Mouse (Mus musculus): ENCODE measurements around the gene Gm20388. TPM values are rescaled to one million over a fixed set of nuclear protein-coding genes. Genes with fewer than 3 reads are reported as not detected.

Gene Gm20388
- polyA plus RNA-seq, 2 experiments: 8.5 TPM; not detected in 1

DNA sequence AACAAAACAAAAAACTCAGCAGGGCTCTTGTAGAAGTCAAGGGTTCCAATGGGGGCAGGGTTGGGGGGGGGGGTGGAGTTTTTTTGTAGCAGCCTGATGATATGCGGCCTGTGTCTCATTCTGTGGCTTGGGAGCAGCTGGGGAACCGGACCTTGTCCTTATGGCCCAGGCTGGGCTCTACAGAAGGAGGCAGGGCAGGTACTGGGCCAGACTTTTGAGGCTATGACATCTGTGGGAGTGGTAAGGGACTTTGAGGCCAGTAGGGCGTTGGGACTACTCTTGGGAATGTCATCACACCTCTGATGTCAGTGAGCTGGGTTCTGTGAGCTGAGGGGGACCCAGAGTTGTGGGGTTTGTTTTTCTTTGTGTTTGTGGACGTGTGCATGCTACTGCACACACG, 584.8 kb downstream of the Gm20388 start:
- TF ChIP-seq CTCF (IDR thresholded peaks at IDR 0.05; ENCODE audit: low read depth) (no peak), EP300 (IDR thresholded peaks at IDR 0.05; ENCODE audit: low read depth) (no peak)
- H3K4me2 ChIP-seq (ENCODE audit: low read depth): peak overlapping the region; percentile 88; the same call in 1 of the 2 replicates
- H3K9ac ChIP-seq (replicated peaks): no peak overlapping the region; the same call in 1 of the 2 replicates
- H3K27me3 ChIP-seq (ENCODE audit: control insufficient read depth, insufficient read depth, low read length): no peaks in the 10 kb centered on the region
- no peak overlapping the region for H3K4me3 ChIP-seq (ENCODE audit: insufficient read depth in 1 of 2, low read depth in 2 of 2, low read length in 2 of 2)
- H3K36me3 ChIP-seq (replicated peaks; ENCODE audit: control insufficient read depth, insufficient read depth, low read depth): 0 out of 2 replicates have a peak, but pooled peaks cover 2% of the 10 kb centered on the region
- peaks cover 76 to 81% of the 10 kb centered on the region in 2 experiments for H3K4me1 ChIP-seq (replicated peaks; ENCODE audit: control insufficient read depth in 2 of 2, insufficient read depth in 2 of 2, low read length in 1 of 2)
- no peak for ATAC-seq (ENCODE audit: insufficient read depth)
- no peak for DNase-seq (ENCODE audit: low read depth in 3 of 3, low spot score in 3 of 3)
- 45% methylated on average over 5 of the region's 5 CpGs for WGBS (ENCODE audit: insufficient replicate concordance)
- H3K9me3 ChIP-seq (ENCODE audit: control insufficient read depth, low read length): no peaks in the 10 kb centered on the region
- H3K27ac ChIP-seq: peak overlapping the region; percentile 65

DNA sequence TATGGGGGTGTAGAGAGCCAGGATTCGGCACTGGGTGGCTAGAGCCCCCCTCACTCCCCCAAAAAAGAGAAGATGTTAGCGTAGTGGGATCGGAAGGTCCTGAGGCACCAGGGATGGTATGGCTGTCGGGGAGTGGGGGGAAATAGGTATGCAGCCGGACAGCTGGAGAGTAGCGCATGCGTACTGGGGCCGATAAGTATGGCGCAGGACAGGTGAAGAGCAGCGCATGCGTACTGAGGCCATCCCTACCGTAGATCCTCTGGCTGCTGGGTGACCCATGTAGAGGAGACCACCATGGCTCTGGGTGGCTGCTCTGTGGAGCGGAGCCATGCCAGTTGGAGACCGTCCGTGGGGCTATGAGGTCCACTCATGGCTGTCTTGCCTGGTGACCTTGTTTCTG, 585.8 kb downstream of the Gm20388 start:
- ATAC-seq (ENCODE audit: insufficient read depth): no peak
- no peak overlapping the region; the same call in 1 of the 2 replicates for H3K9ac ChIP-seq (replicated peaks)

DNA sequence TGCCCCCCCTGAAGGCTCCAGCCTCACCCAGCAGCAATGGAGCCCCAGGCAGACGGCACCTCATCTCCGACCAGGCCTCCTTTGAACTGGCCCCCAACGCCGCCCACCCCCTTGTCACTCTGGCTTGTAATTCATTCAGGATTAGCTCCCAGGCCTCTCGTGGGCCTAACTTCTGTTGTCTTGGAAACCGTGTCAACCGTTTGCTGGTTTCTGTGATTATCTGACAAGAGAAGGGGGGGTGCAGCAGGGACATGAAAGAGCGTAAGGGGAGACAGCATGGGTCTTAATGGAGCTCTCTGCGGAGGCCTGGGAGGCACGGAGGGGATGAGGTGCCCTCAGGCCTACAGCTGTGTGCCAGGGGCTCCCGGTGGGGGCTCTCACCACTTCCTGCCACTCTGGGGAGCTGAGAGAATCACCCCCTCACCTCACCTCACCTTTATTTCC, 586.9 kb downstream of the Gm20388 start:
- peak overlapping the region; percentile 85 for H3K4me2 ChIP-seq (ENCODE audit: low read depth)
- ATAC-seq (ENCODE audit: insufficient read depth) (no peak), DNase-seq (ENCODE audit: low read depth in 3 of 3, low spot score in 3 of 3) (no peak)
- H3K27ac ChIP-seq: peak overlapping the region; percentile 70
- peak overlapping the region; percentile 41 for H3K9ac ChIP-seq (replicated peaks)
- TF ChIP-seq CTCF (IDR thresholded peaks at IDR 0.05; ENCODE audit: low read depth) (no peak), EP300 (IDR thresholded peaks at IDR 0.05; ENCODE audit: low read depth) (no peak)
- H3K4me1 ChIP-seq (replicated peaks; ENCODE audit: control insufficient read depth in 2 of 2, insufficient read depth in 2 of 2, low read length in 1 of 2): peaks cover 63 to 74% of the 10 kb centered on the region in 2 experiments
- no peaks in the 10 kb centered on the region for H3K36me3 ChIP-seq (replicated peaks; ENCODE audit: control insufficient read depth, insufficient read depth, low read depth)
- 10% methylated on average over 11 of the region's 11 CpGs for WGBS (ENCODE audit: insufficient replicate concordance)
- H3K27me3 ChIP-seq (ENCODE audit: control insufficient read depth, insufficient read depth, low read length): no peaks in the 10 kb centered on the region
- H3K9me3 ChIP-seq (ENCODE audit: control insufficient read depth, low read length): no peaks in the 10 kb centered on the region
- peak overlapping the region in 1 of 2 experiments; percentile 54; a peak in 2 of 4 replicates for H3K4me3 ChIP-seq (ENCODE audit: insufficient read depth in 1 of 2, low read depth in 2 of 2, low read length in 2 of 2)

More for the DNA sequence above, 585.8 kb downstream of the Gm20388 start:
- no peak for DNase-seq (ENCODE audit: low read depth in 3 of 3, low spot score in 3 of 3)
- Histone ChIP-seq H3K4me2 (ENCODE audit: low read depth) (peak overlapping the region; percentile 85), H3K9me3 (ENCODE audit: control insufficient read depth, low read length) (no peaks in the 10 kb centered on the region), H3K4me3 (ENCODE audit: insufficient read depth in 1 of 2, low read depth in 2 of 2, low read length in 2 of 2) (no peak overlapping the region), H3K4me1 (replicated peaks; ENCODE audit: control insufficient read depth in 2 of 2, insufficient read depth in 2 of 2, low read length in 1 of 2) (peaks cover 71 to 76% of the 10 kb centered on the region in 2 experiments), H3K36me3 (replicated peaks; ENCODE audit: control insufficient read depth, insufficient read depth, low read depth) (0 out of 2 replicates have a peak, but pooled peaks cover under 1% of the 10 kb centered on the region), H3K27me3 (ENCODE audit: control insufficient read depth, insufficient read depth, low read length) (no peaks in the 10 kb centered on the region), H3K27ac (peak overlapping the region; percentile 70)
- WGBS (ENCODE audit: insufficient replicate concordance): 90% methylated on average over 15 of the region's 15 CpGs
- TF ChIP-seq EP300 (IDR thresholded peaks at IDR 0.05; ENCODE audit: low read depth) (no peak), CTCF (IDR thresholded peaks at IDR 0.05; ENCODE audit: low read depth) (no peak)

DNA sequence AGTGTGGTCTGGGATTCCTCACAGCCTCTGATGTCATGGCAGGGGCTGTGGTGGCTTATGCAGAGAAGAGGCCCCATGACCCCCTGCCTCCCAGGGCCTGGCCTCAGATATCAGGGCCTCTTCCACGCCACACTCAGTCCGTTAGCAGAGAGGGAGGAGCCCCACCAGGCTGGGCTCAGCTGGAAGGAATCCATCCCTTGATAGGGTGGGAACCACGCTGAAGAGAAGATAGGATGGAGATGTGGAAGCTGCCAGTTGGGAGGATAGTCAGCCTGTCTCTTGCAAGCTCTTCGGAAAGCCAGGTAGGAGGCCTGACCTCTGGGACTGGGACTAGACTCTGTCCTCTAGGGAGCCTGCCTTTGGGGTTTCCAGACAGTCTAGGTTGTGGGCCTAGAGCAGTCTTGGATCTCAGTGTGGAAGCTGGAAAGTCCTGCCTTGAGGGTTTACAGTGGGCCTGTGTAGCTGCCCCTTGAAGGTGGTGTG, 587.7 kb downstream of the Gm20388 start:
- peak overlapping the region; percentile 85 for H3K4me2 ChIP-seq (ENCODE audit: low read depth)
- peak overlapping the region; percentile 41 for H3K9ac ChIP-seq (replicated peaks)
- no peaks in the 10 kb centered on the region for H3K9me3 ChIP-seq (ENCODE audit: control insufficient read depth, low read length)
- DNase-seq (ENCODE audit: low read depth in 3 of 3, low spot score in 3 of 3) (peak in 2 of 3 experiments; percentile 69 to 70), ATAC-seq (ENCODE audit: insufficient read depth) (peak; percentile 84)
- peaks cover 59 to 73% of the 10 kb centered on the region in 2 experiments for H3K4me1 ChIP-seq (replicated peaks; ENCODE audit: control insufficient read depth in 2 of 2, insufficient read depth in 2 of 2, low read length in 1 of 2)
- H3K27me3 ChIP-seq (ENCODE audit: control insufficient read depth, insufficient read depth, low read length): no peaks in the 10 kb centered on the region
- 3% methylated on average over 4 of the region's 4 CpGs for WGBS (ENCODE audit: insufficient replicate concordance)
- peak overlapping the region; percentile 54 to 56 for H3K4me3 ChIP-seq (ENCODE audit: insufficient read depth in 1 of 2, low read depth in 2 of 2, low read length in 2 of 2)
- peak overlapping the region; percentile 70 for H3K27ac ChIP-seq
- H3K36me3 ChIP-seq (replicated peaks; ENCODE audit: control insufficient read depth, insufficient read depth, low read depth): no peaks in the 10 kb centered on the region
- TF ChIP-seq CTCF (IDR thresholded peaks at IDR 0.05; ENCODE audit: low read depth) (no peak), EP300 (IDR thresholded peaks at IDR 0.05; ENCODE audit: low read depth) (no peak)

GRCm38 (mm10) chr8:120498926-120499605, 588.4 kb downstream of the Gm20388 start:
- Histone ChIP-seq H3K4me1 (replicated peaks; ENCODE audit: control insufficient read depth in 2 of 2, insufficient read depth in 2 of 2, low read length in 1 of 2) (peaks cover 54 to 71% of the 10 kb centered on the region in 2 experiments), H3K36me3 (replicated peaks; ENCODE audit: control insufficient read depth, insufficient read depth, low read depth) (no peaks in the 10 kb centered on the region), H3K4me3 (ENCODE audit: insufficient read depth in 1 of 2, low read depth in 2 of 2, low read length in 2 of 2) (peak overlapping the region; percentile 54 to 56), H3K27me3 (ENCODE audit: control insufficient read depth, insufficient read depth, low read length) (no peaks in the 10 kb centered on the region), H3K9me3 (ENCODE audit: control insufficient read depth, low read length) (no peaks in the 10 kb centered on the region), H3K27ac (peak overlapping the region; percentile 66), H3K4me2 (ENCODE audit: low read depth) (peak overlapping the region; percentile 85), H3K9ac (replicated peaks) (peak overlapping the region; percentile 41)
- peak in 1 of 3 experiments; percentile 61 for DNase-seq (ENCODE audit: low read depth in 3 of 3, low spot score in 3 of 3)
- WGBS (ENCODE audit: insufficient replicate concordance): 14% methylated on average over 9 of the region's 9 CpGs
- TF ChIP-seq CTCF (IDR thresholded peaks at IDR 0.05; ENCODE audit: low read depth): 0 out of 2 replicates have a peak, but pooled peaks have one; percentile 7
- no peak for TF ChIP-seq EP300 (IDR thresholded peaks at IDR 0.05; ENCODE audit: low read depth)
- ATAC-seq (ENCODE audit: insufficient read depth): peak; percentile 72

Data from liver, embryonic 14.5 days (tissue).